Mouse (Mus musculus) hematopoietic stem cell, adult 5-6 weeks (primary cell): ENCODE results near the gene Irf1. TPM values are rescaled to one million over a fixed set of nuclear protein-coding genes. Genes with fewer than 3 reads are reported as not detected.

Experiments used
- ATAC-seq, 2 experiments: fragments of 125-278 bp in 1 of 2; replicated peaks in 1 of 2; 2 replicates each; pipeline ENCODE4 v1.8.0; 2016 to 2017; ENCODE audit warnings: inconsistent platforms in 2 of 2, mild to moderate bottlenecking in 2 of 2, moderate number of reproducible peaks in 2 of 2, low read depth in 1 of 2, moderate TSS enrichment in 1 of 2; ENCODE audit not compliant: low FRiP score in 2 of 2, poor library complexity in 2 of 2, severe bottlenecking in 2 of 2, insufficient read depth in 1 of 2, low TSS enrichment in 1 of 2
- total RNA-seq: library from RNA; stranded (forward); fragments of 172-1452, 232-1000 nt; gene quantifications from 2 replicates; pipeline ENCODE4 v1.2.3, GENCODE M21; 2017

Gene Irf1
- total RNA-seq, 1 experiment from 2014 or later = 128 TPM

DNA sequence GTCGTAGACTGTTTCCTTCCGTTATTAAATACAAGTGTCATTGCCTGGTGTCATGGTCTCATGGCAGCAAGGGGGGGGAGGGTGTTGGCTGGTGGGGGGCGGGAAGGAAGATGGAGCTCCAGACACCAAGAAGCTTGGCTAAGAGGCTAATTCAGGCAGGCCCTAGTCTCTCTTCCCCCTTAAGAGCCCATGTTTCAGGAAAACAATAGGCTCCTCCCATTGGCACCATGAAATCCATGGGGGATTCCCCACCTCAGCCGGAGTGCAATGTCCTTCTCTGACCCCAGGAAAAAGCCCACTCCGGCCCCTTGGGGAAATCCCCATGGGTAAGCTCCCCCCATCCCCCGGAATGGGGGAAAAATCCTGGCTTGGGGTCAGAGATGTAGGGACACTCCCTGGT lies 49.0 kb downstream of the Irf1 start:
- no peak for ATAC-seq

DNA sequence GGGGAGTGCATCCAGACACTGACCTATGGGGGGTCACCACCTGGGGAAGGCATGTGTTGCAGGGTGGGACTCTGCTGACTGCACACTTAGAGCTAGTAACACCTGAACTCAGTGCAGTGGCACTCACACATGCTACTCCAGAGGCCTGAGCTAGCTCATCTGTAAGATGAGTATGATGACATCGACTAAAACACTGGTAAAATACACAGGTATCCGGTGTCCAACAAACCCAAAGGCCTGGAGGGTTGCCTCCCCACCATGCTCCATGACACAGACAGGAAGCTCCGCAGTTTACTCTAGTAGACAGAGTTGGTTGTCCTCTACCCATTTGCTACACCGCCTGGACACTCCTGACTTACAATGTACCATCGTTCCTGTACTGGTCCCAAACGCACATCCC lies 49.7 kb downstream of the Irf1 start:
- ATAC-seq = no peak

DNA sequence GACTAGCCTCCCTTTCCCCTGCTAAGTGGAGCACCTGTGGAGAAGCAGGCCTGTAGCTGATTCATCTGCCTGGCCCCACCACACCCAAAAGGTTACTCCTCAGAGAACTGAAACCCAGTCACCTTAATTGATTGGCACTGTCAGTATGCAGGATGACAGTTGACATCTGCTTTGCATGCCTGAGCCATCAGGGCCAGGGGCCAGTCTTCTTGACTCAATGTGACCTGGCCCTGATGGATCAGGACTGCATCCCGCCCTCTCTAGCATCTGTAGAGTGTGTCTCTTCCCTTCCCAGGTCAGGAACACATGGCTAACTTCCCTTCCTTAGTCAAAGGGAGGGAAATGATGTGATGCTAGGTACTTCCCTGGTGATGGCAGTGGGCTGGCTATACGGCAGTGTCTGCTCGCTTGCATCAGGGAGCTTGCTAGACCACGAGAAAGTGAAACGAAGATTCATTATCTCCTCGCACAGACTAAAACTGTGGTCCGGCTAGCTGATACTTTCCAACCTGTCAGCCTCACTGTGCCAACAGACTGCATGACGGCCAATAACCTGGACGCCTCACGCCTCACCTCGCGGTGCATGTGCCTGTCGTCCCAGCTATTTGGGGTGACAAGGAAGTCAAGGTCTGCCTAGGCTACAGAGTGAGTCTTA lies 50.8 kb downstream of the Irf1 start:
- ATAC-seq = no peak

DNA sequence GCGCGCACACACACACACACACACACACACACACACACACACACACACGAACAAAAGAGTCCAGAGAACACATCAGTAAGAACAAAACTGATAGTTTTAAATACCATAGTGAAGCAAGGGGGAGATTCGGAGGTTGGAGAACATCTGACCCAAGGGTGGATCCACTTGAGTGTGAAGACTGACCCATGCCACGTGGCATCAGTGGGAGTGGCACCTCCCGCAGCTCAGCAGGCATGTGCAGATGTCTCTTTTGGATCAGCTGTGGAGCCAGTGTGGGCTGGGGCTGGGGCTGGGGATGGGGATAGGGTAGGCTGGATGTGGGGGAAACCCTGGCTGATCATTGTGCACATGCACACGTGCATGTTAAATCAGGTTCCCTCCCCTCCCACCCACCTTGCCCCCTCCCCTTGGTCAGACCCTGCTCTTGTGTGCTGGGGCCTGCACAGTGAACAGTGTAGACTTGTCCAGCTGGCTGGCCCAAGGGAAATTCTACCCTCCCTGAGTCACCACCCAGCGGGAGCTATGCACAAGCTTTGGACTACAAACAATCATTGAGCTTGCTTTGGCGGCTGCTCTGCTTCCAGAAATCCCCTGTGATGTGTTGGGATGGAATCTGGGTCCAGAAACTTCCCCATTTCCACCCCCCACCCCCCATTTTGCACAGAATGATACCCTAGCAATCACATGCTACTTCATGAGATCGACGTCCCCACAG lies 51.6 kb downstream of the Irf1 start:
- ATAC-seq = no peak

DNA sequence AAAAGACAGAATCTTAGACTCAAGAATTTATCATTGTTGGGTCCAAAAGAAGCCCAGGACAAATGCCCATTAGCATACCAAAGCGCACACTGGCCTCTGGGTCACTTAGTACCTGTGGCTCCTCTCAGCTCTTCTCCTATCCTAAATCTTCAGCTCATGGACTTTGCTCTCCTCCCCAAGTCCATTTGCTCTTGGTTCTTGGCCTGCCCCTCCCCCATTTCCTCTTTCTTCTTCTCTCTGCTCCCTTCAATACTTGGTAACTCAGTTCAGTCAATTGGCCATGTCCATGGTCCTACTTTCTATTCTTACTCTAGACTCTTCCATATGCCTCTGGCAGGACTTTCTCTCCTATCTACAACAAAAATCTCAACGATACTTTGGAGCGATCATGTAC lies 52.1 kb downstream of the Irf1 start:
- no peak for ATAC-seq

DNA sequence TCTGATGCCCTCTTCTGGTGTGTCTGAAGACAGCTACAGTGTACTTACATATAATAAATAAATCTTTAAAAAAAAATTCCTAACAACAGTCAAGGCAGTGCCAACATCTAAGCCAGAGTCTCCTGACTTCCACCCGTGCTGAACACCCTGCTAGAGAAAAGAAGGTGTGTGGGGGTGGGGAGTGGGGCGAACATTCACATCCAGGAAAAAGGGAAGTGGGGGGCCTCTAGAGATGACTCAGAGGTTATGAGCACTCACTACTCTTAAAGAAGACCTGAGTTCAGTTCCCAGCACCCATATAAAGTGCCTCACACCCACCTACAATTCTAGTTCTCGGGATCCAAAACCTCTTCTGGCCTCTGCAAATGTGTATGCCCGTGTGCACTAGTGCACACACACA lies 55.6 kb downstream of the Irf1 start:
- ATAC-seq = no peak

Other genes starting within 250 kb of the Irf1 start
- gene Kif3a, start 202.6 kb upstream of the Irf1 start, total RNA-seq = 24.5 and 33.2 TPM in 2 replicates
- 2.9 TPM in 1 of 2 replicates, not detected in the other for gene Il4, start 151.3 kb upstream of the Irf1 start, total RNA-seq
- not detected in 2 replicates for gene Il13, start 135.3 kb upstream of the Irf1 start, total RNA-seq
- 86.1 and 112 TPM in 2 replicates for gene Rad50, start 62.7 kb upstream of the Irf1 start, total RNA-seq
- gene Il5, start 49.2 kb upstream of the Irf1 start, total RNA-seq = not detected in 2 replicates
- 0.50 and 1.0 TPM in 2 replicates for gene Gm17334, start 3.2 kb downstream of the Irf1 start, total RNA-seq
- 10.5 and 15.1 TPM in 2 replicates for gene Gm12216, start 89.2 kb downstream of the Irf1 start, total RNA-seq
- 9.9 and 20.4 TPM in 2 replicates for gene Slc22a5, start 121.6 kb downstream of the Irf1 start, total RNA-seq
- 1.9 and 8.2 TPM in 2 replicates for gene Slc22a21, start 210.3 kb downstream of the Irf1 start, total RNA-seq